Mouse (Mus musculus) testis, postnatal 10 days (tissue): Measurements from ENCODE around the gene Mcrip2.
A peak's percentile ranks its signal among the peaks of the same experiment; 100 is the strongest.

Source experiments
- DNase-seq: peaks from one replicate; pipeline ENCODE4 v3.0.0; 2021; ENCODE audit warnings: low spot score

The Mcrip2 gene

GRCm38 (mm10) chr17:25868601-25869191 lies at the start of gene Mcrip2:
Gene Mcrip2, minus strand, starts transcription at chr17:25868764.
- peak; percentile 87 for DNase-seq

GRCm38 (mm10) chr17:25918037-25918750 lies 49.6 kb upstream of the Mcrip2 start:
- no peak for DNase-seq

DNA sequence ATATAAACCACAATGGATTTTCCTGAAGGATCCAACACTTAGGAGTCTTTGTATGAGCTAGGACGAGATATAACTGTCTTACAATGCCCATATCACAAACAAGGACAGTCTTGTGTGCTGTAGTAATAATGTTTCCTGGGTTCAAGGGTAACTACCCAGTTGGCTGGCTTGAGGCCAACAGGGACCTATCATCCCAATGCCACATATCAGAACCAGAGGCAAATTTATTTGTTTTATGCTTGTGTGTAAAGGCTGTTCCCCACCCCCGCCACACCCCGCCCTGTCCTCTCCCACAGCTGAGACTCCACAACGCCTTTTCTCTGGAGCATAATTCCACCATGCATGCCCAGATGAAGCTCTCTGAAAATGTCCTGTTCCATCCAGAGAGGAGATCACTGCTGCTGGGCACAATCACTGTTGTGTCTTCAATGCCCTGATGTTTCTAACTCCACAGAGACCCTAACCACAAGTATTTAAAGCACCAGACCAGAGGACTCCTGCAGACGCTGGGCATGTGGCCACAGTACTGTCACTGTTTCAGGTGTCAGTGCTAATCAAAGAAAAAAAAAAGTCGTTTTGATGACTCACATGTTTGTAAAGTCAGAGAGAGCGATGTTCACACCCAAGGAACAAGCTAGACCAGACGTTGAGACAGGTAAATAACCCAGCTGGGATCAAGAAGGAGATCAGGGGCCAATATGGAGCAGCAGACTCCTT lies 48.5 kb upstream of the Mcrip2 start:
- DNase-seq: peak; percentile 72

DNA sequence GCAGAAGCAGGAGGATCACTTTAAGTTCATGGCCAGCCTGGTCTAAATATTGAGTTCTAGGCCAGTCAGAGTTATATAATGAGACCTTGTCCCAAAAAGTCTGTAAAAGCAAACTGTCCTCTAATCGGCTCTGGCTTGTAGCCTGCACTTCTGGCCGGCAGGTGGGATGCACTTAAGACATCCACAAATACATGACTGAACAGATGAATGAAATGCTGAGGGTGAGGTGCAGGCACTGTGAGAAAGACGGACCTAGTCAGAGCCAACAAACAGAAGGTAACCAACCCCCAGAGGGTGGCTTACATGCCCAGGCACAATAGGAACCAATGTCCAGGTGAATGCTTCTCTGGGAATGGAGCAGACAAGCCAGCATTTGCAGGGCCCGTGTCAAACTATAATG lies 45.7 kb upstream of the Mcrip2 start:
- DNase-seq: no peak

- DNase-seq: no peak
Observed at GRCm38 (mm10) chr17:25913877-25914275, 45.3 kb upstream of the Mcrip2 start.

GRCm38 (mm10) chr17:25913186-25913876 lies 44.8 kb upstream of the Mcrip2 start:
- peak; percentile 56 for DNase-seq

DNA sequence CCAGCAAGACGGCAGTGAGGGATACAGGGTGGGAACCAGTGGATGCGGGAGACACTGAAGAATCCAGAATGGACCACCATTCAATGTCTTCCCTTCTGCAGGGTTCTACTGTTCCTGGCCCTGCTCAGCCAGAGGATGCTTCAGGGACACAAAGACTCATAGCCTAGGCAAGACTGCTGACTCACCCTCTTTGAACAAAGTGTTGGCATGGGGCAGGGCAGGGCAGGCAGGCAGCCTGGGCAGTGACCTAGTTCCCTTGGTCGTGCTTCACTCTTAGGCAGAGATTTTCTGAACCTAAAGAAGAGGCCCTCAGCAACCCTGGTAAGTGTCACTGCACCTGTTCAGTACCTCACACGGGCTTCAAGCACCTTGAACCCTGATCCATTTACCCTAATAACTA lies 43.3 kb upstream of the Mcrip2 start:
- DNase-seq: no peak

- DNase-seq: no peak
Observed at GRCm38 (mm10) chr17:25907640-25908039, 39.1 kb upstream of the Mcrip2 start.

- DNase-seq: no peak
Observed at GRCm38 (mm10) chr17:25903061-25903460, 34.5 kb upstream of the Mcrip2 start.

GRCm38 (mm10) chr17:25900193-25900592 lies 31.6 kb upstream of the Mcrip2 start:
- no peak for DNase-seq

GRCm38 (mm10) chr17:25895891-25896290 lies 27.3 kb upstream of the Mcrip2 start:
- DNase-seq: no peak

GRCm38 (mm10) chr17:25895415-25895814 lies 26.9 kb upstream of the Mcrip2 start:
- DNase-seq: no peak

DNA sequence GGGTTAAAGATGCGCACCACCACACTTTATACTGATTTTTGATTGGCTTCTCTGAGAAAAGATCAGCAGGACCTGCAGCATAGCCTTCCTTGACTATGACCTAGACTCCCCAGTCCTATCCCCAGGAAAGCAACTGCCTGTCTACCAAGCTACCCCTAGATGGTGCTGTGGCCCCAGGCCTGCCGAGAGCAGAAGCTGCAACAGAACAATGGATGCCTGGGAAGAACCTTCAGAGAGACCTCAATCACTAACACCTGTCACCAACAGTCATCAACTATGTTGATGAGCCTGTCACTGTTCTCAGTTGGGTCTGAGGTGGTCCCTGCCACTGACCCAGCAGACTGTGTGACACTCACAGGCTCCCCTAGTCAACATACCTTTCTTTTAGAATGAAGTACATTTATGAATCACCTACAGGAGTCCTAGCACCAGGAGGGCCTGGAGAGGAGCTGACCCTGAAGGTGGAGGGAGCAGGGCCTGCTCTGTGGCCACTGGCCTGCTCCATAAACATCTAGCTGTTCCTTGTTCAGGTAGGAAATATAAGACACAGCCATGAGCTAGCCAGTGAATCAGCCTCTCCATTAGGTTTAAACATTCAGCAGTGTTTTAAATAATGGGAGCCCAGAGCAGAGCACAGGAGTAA lies 25.5 kb upstream of the Mcrip2 start:
- peak; percentile 76 for DNase-seq

GRCm38 (mm10) chr17:25888837-25889236 lies 20.3 kb upstream of the Mcrip2 start:
- no peak for DNase-seq

GRCm38 (mm10) chr17:25887467-25887866 lies 18.9 kb upstream of the Mcrip2 start:
- DNase-seq: no peak

- DNase-seq: no peak
Observed at GRCm38 (mm10) chr17:25886806-25887205, 18.2 kb upstream of the Mcrip2 start.

DNA sequence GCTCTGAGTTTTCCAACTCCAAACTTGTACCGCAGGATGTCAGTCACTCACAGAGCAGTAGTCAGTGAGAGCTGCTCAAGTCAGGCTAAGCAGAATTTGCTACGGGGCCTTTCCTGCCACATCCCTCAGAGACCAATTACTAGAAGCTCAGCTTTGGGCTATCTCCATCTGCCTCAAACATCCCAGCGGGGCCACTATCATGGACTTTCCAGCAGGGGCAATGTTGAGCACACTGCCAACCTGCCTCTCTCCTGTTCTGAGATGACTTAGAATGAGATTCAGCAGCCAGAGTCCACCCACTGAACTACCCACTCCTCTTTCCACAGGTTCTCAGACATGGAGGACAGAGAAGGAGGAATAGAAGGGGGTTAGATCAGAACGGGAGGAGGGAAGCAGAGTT lies 17.1 kb upstream of the Mcrip2 start:
- no peak for DNase-seq

DNA sequence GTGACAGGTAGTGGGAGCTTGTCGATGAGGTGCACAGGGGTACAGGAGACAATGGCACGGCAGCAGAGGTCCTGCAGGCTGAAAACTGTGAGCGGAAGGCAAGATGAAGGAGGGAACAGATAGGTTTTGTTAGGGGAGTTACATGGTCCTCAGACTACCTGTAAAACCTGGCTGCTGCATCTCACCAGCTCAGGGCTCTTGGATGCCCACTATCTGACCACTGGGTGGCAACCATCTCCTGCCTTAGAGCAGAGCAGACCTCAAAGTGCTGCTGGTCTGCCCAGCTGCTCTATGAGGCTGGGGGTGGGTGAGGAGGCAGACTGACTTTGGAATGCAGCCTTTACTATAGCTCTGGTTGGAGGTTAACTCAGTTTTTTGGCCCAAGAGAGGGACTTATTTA lies 15.3 kb upstream of the Mcrip2 start:
- DNase-seq: no peak

DNA sequence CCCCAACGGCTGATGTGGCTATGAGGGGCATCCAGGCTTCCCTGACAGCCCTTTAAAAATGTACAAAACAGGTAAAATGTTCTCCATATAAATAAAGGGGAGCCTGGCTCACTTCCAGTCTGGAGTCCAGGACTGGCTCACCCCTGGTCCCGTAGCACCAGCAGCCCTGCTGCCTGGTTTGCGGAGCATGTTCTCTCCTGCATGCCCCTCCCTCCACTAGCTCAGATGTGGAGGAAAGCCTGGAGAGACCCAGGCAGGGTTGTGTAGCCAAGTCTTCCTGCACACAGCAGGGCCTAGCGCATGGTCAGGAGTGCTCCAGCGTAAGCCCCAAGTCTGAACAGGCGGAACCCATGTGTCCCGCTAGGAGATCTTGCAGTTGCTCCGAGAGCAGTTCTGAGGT lies 14.7 kb upstream of the Mcrip2 start:
- DNase-seq: no peak

DNA sequence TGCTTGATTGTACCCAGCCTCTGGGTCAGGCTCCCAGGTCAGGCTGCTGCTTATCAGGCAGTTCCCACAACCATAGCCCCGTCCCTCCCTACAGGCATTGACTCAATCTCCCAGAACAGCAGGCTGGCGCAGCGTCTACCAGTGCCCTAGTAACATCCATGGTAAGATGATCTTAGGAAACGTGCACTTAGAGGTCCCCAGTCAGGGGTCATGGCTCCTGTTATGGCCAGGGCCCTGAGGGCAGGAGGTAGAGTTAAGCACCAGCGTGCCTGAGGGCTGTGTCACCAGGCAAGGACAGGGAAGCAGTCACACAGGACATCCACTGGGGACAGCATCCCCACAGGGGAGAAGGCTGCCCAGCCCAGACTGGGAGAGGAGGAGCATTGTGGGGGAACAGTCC lies 13.7 kb upstream of the Mcrip2 start:
- no peak for DNase-seq

DNA sequence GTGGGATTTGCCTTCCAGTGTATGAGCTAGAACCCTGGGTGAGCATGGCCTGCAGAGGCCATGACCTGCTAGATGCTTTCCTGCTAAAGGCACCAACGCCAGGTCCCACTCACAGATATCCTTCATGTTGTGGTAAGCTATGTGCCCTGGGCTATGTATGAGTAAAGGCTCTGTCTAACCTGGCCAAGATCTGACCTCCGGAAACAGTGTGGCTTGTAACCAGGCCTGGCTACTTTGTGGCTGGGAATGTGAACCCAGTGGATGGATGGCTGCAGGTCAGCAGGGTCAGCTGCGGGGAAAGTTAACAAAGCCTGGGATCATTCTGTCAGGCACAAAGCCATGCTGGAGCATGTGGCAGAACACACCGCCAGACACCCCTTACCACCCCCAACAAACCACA lies 13.1 kb upstream of the Mcrip2 start:
- no peak for DNase-seq
